Mouse (Mus musculus) megakaryocyte-erythroid progenitor cell, adult 5-6 weeks (primary cell): Measurements from ENCODE around the gene Ltbr. TPM values are rescaled to one million over a fixed set of nuclear protein-coding genes. Genes with fewer than 3 reads are reported as not detected.

Source experiments
- ATAC-seq: replicated peaks from 2 replicates; pipeline ENCODE4 v1.8.0; 2016; ENCODE audit warnings: mild to moderate bottlenecking, inconsistent platforms; ENCODE audit not compliant: severe bottlenecking, poor library complexity, low FRiP score, low TSS enrichment
- total RNA-seq, 2 experiments: library from RNA; stranded (forward) in 1 of 2; stranded (reverse) in 1 of 2; fragments of 200-1000, 215-1000 nt in 1 of 2; fragments of >200 nt in 1 of 2; fragmentation: Nextera tagmentation in 1 of 2; gene quantifications; 2 replicates each; pipeline ENCODE4 v1.2.3; 2014 to 2017

Gene Ltbr
- 5.2 and 8.8 TPM in 2 replicates for total RNA-seq (2014; fragmentation: Nextera tagmentation)
- 6.0 and 7.8 TPM in 2 replicates for total RNA-seq (2017)

DNA sequence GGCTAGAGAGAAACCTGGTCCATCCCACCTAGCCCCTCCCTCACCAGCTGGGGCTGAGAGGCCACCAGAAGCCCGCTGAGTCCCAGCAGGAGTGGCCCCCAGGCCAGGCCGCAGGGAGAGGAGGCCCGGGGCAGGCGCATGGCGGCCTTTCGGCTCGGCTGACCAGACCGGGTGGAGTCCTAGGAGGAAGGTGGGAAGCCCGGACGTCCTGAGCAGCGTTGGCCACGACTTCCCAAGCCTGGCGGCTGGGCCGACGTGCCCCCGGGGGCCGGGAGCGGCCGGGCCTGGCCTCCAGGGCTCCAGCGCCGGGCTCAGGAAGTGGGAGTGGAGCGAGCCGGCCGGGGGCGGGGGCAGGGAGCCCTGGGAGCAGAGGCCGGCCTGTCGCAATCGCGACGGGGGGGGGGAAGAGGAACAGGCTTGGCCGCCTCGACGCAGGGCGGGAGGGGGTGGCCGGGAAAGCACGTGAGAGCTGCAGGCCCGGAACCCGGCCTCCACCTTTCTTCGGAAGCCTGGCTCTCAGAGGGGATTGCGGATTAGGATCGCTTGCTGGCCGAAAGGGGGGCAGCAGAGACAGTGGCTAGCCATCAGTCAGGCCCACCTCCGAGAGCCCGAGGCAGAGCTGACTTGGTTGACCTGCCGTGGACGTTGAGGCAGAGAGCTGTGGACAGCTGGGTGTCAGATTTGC, at the start of gene Ltbr:
Gene Ltbr, minus strand, starts transcription at position 340 of the 685 bp plus-strand sequence.
- ATAC-seq = peak; percentile 76

DNA sequence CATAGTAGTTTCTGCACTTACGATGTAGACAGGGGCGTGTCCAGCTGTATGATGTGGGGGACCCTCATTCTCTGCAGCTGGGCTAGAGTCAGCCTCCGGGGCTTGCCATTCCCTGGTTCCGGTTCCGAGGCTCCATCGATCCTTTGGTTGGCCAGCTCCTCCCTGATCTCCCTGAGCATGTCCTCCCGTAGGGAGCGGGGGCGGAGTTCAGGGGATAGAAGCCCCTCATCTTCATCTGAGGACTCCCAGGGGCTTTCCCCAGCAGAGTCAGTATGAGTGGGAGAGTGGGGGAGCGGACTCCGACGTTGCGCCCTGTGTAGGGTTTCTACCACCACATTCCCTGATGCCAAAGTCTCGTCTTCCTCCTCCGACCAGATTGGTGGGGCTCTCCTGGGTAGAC, 49.3 kb upstream of the Ltbr start:
- no peak for ATAC-seq

GRCm38 (mm10) chr6:125361467-125362291, 48.0 kb upstream of the Ltbr start:
- ATAC-seq = no peak

GRCm38 (mm10) chr6:125360846-125361245, 47.2 kb upstream of the Ltbr start:
- ATAC-seq = no peak

GRCm38 (mm10) chr6:125359999-125360398, 46.3 kb upstream of the Ltbr start:
- ATAC-seq = no peak

- ATAC-seq = no peak
Observed at GRCm38 (mm10) chr6:125357334-125357733, 43.6 kb upstream of the Ltbr start.

- no peak for ATAC-seq
Observed at GRCm38 (mm10) chr6:125356264-125356663, 42.6 kb upstream of the Ltbr start.

DNA sequence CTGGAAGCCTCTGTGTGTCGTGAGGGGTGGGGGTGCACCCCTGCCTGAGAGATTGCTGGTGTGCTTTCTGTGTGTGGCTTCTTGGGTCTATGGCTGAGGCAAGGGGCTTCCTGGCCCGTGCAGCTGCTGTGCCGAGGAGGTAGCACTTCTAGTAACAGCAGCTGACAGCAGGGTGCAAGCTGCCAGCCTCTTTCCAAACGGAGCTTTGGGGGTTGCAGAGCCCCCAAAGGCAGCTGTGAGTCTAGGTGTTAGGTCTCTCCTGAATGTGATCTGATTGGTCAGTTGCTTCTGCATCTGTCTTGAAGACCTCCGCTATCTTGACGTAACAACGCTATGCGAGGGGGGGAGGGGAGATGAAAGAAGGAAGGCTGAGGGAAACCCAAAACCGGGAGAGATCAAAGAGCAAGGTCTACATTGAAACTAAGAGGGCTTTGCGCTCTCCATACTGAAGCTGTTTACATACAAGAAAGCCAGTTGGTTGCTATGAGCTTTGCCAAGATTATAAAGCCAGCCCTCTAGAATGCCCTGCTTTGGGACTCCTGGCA, 41.6 kb upstream of the Ltbr start:
- peak; percentile 22; the same call in 1 of the 2 replicates for ATAC-seq

DNA sequence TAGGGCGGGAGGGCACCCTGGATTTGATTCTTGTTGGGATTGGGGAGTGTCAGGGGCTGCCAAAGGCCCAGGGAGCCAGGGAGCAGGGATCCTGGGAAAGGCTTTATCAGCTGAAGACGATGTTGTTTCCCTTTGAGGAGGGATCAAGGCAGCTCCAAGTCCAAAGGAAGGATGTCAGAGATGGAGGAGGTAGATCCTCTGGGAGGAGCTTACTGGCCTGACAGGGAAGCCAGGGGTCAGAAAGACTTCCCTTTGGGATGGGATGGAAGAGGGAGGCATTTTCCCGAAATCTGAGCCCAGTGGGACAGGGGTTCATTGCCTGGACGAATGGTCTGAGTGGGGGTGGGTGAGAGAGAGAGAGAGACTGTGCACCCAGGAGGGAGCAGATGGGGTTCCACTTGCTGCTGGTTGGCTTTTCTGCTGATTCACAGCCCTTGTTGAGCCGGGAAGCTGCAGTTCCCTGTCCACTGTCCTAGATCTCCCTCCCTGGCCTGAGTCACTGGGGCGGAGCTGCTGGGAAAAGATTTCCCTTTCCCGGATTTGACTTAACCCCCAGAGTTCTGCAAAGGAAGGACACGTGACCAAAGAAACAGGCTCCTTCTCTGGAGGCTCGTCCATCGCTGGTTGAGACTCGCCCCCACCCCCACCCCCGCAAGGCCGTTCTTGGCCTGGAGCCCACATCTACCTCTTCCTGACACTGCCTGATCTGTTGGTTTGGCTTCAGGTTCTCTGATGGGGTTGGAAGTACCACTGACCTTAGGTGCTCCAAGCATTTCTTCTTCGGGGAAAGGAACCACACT, 40.9 kb upstream of the Ltbr start:
- no peak for ATAC-seq

DNA sequence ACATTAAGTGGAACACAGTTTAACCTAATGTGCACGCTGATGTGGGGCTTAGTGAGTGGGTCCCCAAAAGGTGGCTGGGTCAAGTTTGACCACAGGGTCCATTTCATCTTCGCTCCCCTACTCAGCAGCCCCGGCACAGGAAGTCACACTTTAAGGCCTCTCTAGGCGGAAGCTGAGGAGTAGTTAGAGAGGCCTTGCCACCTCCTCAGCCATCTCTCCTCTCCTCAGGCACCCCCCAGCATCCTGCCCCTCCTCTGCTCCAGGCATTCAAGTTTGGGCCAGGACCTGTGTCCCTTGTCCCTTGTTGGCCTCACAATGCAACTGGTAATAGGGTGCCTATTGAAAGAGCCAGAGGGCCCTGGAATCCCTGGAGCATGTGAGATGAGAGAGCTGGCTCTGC, 40.0 kb upstream of the Ltbr start:
- ATAC-seq = no peak

DNA sequence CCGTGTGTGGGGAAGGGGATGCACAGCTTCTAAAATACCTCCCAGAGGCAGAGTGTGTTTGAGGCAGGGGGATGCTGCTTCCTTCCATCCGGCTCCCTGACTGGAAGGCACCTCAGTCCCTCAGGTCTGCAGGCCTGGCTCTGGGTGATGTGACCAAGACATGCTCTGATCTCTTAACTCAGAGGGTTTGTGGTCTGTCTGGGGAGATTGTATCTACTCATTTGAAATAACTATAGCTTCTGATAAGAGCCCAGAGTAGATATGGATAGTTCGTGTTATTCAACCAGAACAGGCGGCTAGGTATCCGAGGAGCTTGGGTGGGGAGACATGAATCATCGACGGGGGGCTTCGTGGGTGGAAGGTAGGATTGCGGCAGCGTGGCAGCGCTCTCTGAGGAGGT, 39.5 kb upstream of the Ltbr start:
- no peak for ATAC-seq

DNA sequence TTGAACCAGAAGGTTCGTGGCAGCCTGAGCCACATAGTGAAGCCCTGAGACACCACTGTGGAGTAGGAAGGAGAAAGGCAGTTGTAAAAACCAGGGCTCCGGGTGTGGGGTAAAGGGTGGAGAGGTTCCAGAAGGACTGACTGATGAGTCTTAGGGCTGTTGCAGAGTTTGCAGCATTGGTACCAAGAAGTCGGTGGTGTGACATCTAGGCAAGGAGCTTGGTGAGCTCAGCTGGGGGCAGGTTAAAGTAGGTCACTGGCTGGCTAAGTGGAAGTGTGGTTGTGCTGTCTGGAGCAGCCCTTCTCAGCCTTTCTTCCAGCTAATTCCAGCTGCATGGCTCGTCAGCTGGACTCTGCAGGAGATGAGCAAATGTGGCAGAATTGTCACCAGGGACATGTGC, 39.1 kb upstream of the Ltbr start:
- no peak for ATAC-seq

GRCm38 (mm10) chr6:125352046-125352384, 38.3 kb upstream of the Ltbr start:
- no peak for ATAC-seq

GRCm38 (mm10) chr6:125351368-125352045, 37.8 kb upstream of the Ltbr start:
- 0 out of 2 replicates have a peak, but pooled peaks have one; percentile 9 for ATAC-seq

DNA sequence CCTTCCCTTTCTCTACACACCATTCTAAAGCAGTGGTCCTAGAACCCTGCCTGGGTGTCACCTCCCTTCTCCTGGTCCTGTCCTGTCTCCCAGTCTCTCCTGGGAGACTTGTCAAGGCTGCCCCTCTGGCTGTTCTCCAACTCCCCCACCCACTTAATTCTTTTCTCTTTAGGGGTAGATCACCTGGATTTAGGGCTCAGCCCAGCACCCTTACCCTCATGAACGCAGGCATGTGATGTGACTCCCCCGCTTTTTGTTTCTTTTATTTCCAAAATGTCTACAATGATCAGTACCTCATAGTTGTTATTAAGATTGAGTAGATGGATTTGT, 37.3 kb upstream of the Ltbr start:
- ATAC-seq = no peak

DNA sequence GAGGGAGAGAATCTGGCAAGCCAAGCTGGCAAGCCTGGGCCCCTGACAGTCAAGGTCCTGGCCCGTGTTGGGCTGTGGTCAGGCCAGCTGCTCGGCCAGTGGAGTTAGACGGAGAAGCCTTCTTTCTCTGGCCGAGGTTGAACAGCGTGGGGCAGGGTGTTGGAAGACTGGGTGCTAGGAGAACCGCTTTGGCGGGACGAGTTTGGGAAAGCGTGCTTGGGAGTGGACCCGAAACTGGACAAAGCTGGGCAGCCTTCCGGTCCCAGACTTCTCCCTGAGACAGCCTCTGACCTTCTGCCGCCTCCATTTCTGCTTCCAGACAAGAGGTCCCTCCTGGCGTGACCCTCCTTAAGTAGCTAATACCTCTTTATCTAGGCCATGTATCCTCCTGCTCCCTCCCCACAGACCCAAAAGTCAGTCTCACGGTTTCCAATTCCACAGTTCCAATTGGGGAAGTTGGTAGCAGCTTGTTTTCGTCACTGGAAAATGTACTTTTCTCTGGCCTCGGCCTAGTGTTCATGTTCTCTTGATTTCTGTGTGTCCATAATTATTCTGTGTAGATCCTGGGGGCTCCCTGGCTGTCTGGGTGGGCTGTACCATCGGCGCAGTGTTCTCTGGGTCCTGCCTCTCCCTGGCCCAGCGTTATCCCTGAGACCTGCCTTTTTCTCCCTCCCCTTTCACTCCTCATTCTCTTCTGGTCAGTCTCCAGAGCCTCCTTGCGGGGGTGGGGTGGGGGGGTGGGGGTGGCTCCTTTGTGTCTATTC, 36.7 kb upstream of the Ltbr start:
- no peak for ATAC-seq

GRCm38 (mm10) chr6:125349575-125350230, 36.0 kb upstream of the Ltbr start:
- peak; percentile 75 for ATAC-seq
